Mouse (Mus musculus) skeletal muscle tissue, adult 2 months (tissue): Measurements from ENCODE around the gene Tjp1.

Experiments used
- DNase-seq: peaks from one replicate; pipeline ENCODE4 v3.0.0-alpha.2; 2012; ENCODE audit warnings: low read depth, low spot score

Gene Tjp1

GRCm38 (mm10) chr7:65357538-65357937, 170.0 kb downstream of the Tjp1 start:
- DNase-seq = peak; percentile 32

DNA sequence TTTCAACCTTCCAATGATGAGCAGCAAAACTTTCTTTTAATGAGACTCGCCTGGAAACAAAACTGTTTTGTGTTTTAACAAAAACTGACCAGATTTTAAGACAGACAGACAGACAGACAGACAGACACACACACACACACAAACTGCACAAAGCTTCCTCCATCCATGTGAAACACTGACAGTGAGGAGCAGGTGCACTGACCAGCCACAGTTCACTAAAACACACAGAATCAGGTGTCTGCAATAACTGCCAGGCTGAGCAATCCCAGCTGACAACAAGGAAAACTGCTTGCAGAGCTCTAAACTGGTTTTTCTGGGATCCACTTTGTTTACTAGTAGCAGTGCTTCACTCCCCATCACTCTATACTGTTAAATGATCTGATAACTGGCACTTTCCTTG, 171.4 kb downstream of the Tjp1 start:
- no peak for DNase-seq

DNA sequence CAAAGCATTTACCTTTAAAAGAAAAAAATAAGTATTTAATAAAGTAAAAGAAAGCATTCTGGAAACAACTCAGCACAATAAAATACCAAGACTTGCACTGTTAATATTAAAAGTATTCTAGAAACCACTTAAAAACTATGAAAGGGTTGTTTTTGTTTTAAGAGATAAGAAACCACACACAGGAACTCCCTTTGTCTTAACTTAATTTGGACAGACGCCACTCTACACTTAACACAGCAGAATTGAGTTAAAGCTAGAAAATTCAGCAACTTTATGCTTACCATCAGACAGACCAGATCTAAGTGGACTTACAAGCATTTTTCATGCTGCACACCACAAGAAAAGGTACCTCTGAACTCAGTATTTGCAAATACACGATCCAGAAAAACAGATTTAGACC, 172.7 kb downstream of the Tjp1 start:
- DNase-seq = no peak

GRCm38 (mm10) chr7:65350348-65351079, 177.1 kb downstream of the Tjp1 start:
- DNase-seq = no peak

DNA sequence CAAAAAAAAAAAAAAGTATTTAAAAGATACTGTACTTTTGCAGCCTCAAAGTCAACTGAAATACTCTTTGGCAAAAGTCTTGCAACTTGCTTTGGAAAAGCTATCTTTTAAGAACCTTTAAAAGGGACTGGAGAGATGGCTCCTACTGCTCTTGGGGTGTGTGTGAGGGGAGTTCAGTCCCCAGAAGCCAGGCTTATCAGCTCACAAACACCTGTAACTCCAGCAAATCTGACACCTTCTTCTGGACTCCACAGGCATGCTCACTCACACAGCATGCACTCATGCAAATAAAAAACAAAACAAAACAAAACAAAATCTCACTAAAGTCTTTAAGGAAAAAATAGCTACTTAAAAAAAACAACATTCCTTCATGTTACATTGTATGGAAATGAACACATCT, 179.0 kb downstream of the Tjp1 start:
- DNase-seq = no peak

DNA sequence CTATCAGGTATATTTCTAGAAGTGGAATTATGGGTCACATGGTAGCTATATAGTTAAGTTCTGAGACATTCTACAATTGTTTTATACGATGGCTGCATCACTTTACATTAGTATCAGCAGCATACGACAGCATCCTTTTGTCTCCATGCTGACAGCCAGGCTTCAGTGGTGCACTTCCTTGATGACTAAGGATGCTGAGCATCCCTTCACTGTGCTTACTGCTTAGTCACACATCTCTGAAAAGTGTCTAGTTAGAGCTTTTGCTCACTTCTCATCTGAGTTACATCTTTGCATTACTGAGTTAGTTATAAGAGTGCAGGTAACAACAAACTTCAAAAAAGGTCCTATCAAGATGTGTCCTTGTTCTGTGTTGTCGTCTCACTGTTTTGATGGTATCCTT, 182.3 kb downstream of the Tjp1 start:
- DNase-seq = no peak

GRCm38 (mm10) chr7:65337581-65338270, 189.9 kb downstream of the Tjp1 start:
- DNase-seq = no peak

DNA sequence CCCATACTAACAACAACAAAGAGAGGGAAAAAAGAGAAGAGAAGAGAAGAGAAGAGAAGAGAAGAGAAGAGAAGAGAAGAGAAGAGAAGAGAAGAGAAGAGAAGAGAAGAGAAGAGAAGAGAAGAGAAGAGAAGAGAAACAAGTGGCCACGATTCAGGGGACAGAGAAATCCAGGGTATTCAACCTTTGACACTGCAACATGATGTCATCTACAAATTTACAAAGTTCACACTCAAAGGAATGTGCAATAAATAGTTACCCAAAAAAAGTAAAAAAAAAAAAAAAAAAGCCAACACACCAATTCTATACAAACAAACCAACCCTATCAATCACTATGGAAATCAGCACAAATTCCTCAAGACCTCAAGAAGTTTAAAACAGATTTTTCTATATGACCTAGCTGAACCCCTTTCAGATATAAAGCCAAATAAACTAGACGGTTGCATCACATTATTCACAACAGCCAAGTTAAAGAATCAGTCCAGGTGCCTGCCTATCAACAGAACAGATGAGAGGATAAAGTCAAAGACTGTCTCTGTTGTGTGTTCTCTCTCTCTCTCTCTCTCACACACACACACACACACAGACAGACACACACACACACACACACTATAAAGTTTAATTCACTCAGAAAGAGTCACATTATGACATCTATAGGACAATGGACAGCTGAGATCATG, 194.4 kb downstream of the Tjp1 start:
- no peak for DNase-seq

- DNase-seq = peak; percentile 8
These were observed 208.4 kb downstream of the Tjp1 start for GRCm38 (mm10) chr7:65319047-65319725.

- peak; percentile 22 for DNase-seq
These were observed 210.2 kb downstream of the Tjp1 start for GRCm38 (mm10) chr7:65317418-65317817.

- no peak for DNase-seq
These were observed 212.4 kb downstream of the Tjp1 start for GRCm38 (mm10) chr7:65315182-65315581.

GRCm38 (mm10) chr7:65296675-65297589, 230.6 kb downstream of the Tjp1 start:
- DNase-seq = no peak

DNA sequence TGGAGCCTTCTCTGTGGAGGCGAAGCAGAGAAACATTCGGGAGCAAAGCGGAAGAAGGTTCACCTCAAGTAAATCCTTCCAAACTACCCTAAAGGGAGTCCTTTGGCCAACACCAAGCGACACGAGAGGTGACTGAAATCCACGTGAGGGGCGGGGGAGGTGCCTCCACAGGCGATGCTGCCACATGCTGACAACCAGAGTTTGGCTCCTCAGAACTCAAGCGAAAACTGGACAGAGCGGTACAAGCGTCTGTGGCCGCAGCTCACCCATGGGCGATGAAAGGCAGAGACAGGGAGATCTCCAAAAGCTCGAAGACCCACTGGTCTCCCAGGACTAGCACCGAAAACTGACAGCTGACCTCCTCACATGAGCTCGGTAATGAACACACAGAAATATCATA, 244.7 kb downstream of the Tjp1 start:
- DNase-seq = no peak

- DNase-seq = no peak
These were observed 245.6 kb downstream of the Tjp1 start for GRCm38 (mm10) chr7:65281960-65282359.

DNA sequence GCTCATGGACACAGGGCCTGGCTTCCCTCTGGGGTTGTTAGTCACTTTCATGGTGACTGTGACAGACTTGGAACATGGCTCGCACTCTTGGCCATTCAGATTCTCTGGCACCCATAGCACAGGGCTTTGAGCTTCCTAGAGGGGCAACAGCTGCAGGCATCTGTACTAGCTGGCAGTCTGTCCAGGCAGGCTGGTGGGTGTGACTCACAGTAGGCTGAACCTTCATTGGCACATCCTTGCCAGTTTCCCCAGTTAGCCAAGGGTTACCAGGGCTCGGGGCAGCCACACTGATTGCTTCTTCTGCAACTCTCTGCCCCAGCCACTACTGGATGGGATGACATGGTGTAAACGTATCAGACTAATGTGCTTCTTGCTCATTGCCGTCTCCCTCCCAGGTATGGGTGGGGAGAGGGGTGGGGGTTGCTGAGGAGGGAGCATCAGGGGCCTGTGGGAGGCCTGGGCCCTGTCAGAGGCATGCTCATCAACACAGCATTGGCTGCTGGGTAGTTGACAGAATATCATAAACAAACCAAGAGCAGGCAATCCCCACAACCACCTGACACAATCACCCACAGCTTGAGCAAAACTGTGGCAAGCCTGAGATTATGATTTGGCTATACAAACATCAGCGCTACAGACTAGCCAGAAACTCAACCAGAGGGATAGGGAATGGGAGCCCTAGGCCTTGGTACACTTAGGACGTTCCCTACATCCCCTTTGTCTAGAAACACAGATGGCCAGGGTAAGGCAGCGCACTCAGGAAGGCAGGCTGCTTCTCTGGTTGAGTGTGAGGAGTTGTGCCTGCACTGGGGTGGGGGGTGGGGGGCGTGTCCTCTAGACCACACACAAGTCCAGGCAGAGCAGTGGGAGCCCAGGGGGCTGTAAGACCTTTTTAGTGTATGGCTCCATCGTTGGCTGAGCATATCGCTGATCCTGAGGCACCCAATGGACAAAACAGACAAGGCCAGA, 246.4 kb downstream of the Tjp1 start:
- peak; percentile 13 for DNase-seq

DNA sequence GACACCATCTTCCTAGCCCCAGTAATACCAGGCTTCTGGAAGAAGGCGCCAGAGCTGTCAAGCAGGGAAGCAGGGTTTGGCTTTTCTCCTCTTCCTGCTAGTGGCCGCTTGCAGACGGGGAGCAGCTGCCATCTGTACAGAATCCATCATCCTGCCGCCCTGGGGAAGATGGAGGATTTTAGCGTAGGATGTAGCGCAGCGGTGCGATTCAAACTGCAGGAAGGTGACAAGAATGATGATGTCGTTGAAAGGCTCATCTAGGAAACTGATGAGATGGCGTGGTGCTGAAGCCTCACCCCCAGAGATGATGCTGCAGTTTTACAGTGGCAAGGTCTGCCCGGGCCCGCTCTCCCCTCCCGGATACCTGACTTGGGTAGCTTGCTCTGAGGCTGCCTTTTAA, 248.3 kb downstream of the Tjp1 start:
- DNase-seq = no peak

- no peak for DNase-seq
These were observed 251.8 kb downstream of the Tjp1 start for GRCm38 (mm10) chr7:65275761-65276160.

DNA sequence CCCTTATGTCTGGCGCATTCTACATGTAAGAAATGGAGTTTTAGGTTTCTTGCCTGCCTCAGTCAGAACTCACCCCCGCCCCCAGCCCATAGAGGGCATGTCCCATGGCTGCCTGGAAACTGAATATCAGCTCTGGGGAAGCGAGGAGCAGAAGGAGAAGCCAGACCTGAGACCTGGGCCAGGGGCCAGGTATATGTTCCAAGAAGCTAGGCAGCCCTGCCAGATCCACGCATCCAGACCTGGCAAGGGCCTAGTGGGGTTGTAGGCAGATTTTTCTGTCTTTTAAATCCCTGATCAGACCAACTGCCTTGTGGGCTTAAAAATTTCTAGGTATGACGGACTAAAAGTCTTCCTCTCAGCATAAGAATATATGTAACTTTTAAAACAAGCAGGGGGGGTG, 253.4 kb downstream of the Tjp1 start:
- DNase-seq = no peak

DNA sequence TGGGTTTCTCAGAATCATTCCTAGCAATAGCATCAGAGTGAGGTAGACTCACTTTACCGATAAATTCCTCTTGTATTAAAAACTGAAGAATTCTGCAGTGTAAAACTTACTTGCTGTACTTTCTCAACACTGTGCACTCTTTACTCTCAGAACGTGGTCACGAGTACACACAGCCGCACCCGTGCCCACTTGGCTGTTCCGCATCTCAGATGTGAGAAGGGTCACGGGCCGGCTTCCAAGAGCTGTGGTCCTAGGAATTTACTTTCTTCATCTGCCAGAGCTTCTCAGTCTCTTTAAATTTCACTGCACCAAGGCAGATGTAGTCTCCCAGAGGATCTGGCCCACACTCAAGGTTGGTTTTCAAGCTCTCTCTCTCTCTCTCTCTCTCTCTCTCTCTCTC, 277.9 kb downstream of the Tjp1 start:
- DNase-seq = no peak
